In genomic region chr2:160854687-160855086, GRCm38 (mm10) we compare ENCODE assay signal across 14 mouse cellular contexts. TPM values are rescaled to one million over a fixed set of nuclear protein-coding genes. Genes with fewer than 3 reads are reported as not detected.
DNase-seq lines count a peak whose midpoint lies in the region; ATAC-seq and TF ChIP-seq lines count a peak whose summit lies in the region.
"Had no signal": no experiment of that assay in that cellular context is flagged by ENCODE, and none has a peak within 500 bp of the region (broad histone marks: within the 10 kb centered on the region; RNA-seq: fewer than 3 reads in every experiment).

No protein-coding gene starts in this region.

- no peak for DNase-seq in heart, postnatal 0 days (ENCODE audit: low spot score)
- DNase-seq in cerebellum, postnatal 14 days = peak; percentile 12 to 26
- peak; percentile 26 to 50 for DNase-seq in left cerebral cortex, adult 2 months (ENCODE audit: extremely low spot score in 1 of 2, low spot score in 2 of 2)
- peak; percentile 38 for DNase-seq in right cerebral cortex, postnatal 4 days
- DNase-seq in embryonic facial prominence, embryonic 10.5 days (ENCODE audit: low spot score) = no peak
- DNase-seq in kidney, adult 8-10 months = no peak
- no peak for DNase-seq in urinary bladder, postnatal 25 days (ENCODE audit: low spot score)
- DNase-seq: gastrocnemius, adult 2 months; heart, postnatal 10 days; lung, adult 2 months; thymus, postnatal 36 days had no signal

- no peak overlapping the region for H3K4me2 ChIP-seq in heart, postnatal 0 days (ENCODE audit: low read depth, low read length)
- no peak overlapping the region for H3K4me2 ChIP-seq in heart, embryonic 12.5 days
- H3K4me2 ChIP-seq: limb, embryonic 12.5 days had no signal

- TF ChIP-seq CTCF in heart, postnatal 0 days (IDR thresholded peaks at IDR 0.05; ENCODE audit: low read depth) = no peak
- TF ChIP-seq CTCF in left cerebral cortex, adult 2 months (IDR thresholded peaks at IDR 0.05) = no peak

- no peak overlapping the region for H3K4me3 ChIP-seq in heart, postnatal 0 days (ENCODE audit: low read depth, low read length)
- H3K4me3 ChIP-seq in heart, embryonic 12.5 days = no peak overlapping the region
- no peak overlapping the region for H3K4me3 ChIP-seq in left cerebral cortex, adult 2 months
- no peak overlapping the region for H3K4me3 ChIP-seq in embryonic facial prominence, embryonic 10.5 days
- H3K4me3 ChIP-seq: gastrocnemius, adult 2 months; limb, embryonic 12.5 days; megakaryocyte, embryonic 14.5 days had no signal

- peaks cover 9% of the 10 kb centered on the region; the same call in 1 of the 2 replicates for H3K4me1 ChIP-seq in heart, postnatal 0 days (ENCODE audit: control insufficient read depth, insufficient read depth)
- H3K4me1 ChIP-seq in heart, embryonic 12.5 days (replicated peaks) = peaks cover 4% of the 10 kb centered on the region; the same call in 1 of the 2 replicates
- no peaks in the 10 kb centered on the region for H3K4me1 ChIP-seq in embryonic facial prominence, embryonic 10.5 days
- H3K4me1 ChIP-seq: limb, embryonic 12.5 days; megakaryocyte, embryonic 14.5 days had no signal

- intact Hi-C loops in left cerebral cortex, adult 2 months (cut with DNase I) = no loop called here

- 0 out of 2 replicates have a peak, but pooled peaks have one; percentile 36 for ATAC-seq in heart, postnatal 0 days (ENCODE audit: insufficient read depth, low read depth)
- ATAC-seq in heart, embryonic 12.5 days (ENCODE audit: insufficient number of reproducible peaks, low FRiP score) = no peak

- no peak overlapping the region for H3K9ac ChIP-seq in heart, postnatal 0 days (replicated peaks; ENCODE audit: low read depth, low read length)
- H3K9ac ChIP-seq in heart, embryonic 12.5 days = no peak overlapping the region
- H3K9ac ChIP-seq: limb, embryonic 12.5 days had no signal

- no peak overlapping the region for H3K27ac ChIP-seq in heart, postnatal 0 days (ENCODE audit: low read depth)
- H3K27ac ChIP-seq in heart, embryonic 12.5 days (ENCODE audit: poor library complexity, severe bottlenecking) = no peak overlapping the region
- H3K27ac ChIP-seq in left cerebral cortex, adult 2 months = peak overlapping the region; percentile 7; the same call in 1 of the 2 replicates
- no peak overlapping the region for H3K27ac ChIP-seq in embryonic facial prominence, embryonic 10.5 days (replicated peaks)
- H3K27ac ChIP-seq: gastrocnemius, adult 2 months; limb, embryonic 12.5 days had no signal

- TF ChIP-seq EP300 in heart, postnatal 0 days (IDR thresholded peaks at IDR 0.05; ENCODE audit: low read depth) = no peak

- H3K9me3 ChIP-seq in heart, postnatal 0 days (replicated peaks; ENCODE audit: control insufficient read depth, low read length) = 0 out of 2 replicates have a peak, but pooled peaks cover 3% of the 10 kb centered on the region
- no peaks in the 10 kb centered on the region for H3K9me3 ChIP-seq in heart, embryonic 12.5 days (replicated peaks)
- H3K9me3 ChIP-seq in embryonic facial prominence, embryonic 10.5 days = no peaks in the 10 kb centered on the region
- H3K9me3 ChIP-seq: limb, embryonic 12.5 days had no signal

- H3K27me3 ChIP-seq in heart, postnatal 0 days (ENCODE audit: control insufficient read depth, insufficient read depth, low read length) = no peaks in the 10 kb centered on the region
- H3K27me3 ChIP-seq in heart, embryonic 12.5 days (replicated peaks) = no peaks in the 10 kb centered on the region
- H3K27me3 ChIP-seq in embryonic facial prominence, embryonic 10.5 days (replicated peaks; ENCODE audit: low read depth, poor library complexity, severe bottlenecking) = no peaks in the 10 kb centered on the region
- H3K27me3 ChIP-seq: limb, embryonic 12.5 days had no signal

- H3K36me3 ChIP-seq in heart, postnatal 0 days (replicated peaks; ENCODE audit: control insufficient read depth, insufficient read depth, low read length) = no peaks in the 10 kb centered on the region
- H3K36me3 ChIP-seq in heart, embryonic 12.5 days = no peaks in the 10 kb centered on the region
- H3K36me3 ChIP-seq in embryonic facial prominence, embryonic 10.5 days (replicated peaks) = no peaks in the 10 kb centered on the region
- H3K36me3 ChIP-seq: limb, embryonic 12.5 days had no signal

RNA-seq across cellular contexts. Expression of gene Zhx3, which starts 18.1 kb away (rescaled TPM):
- total RNA-seq in heart, postnatal 0 days (2014; rRNA removed; ENCODE audit: low replicate concordance) = 14.2 and 18.3 TPM in 2 replicates
- 4.7 and 5.1 TPM in 2 replicates for polyA plus RNA-seq in heart, postnatal 0 days (2015; fragmentation: Nextera tagmentation; extraction: Ambion mirVana)
- polyA plus RNA-seq in heart, embryonic 12.5 days (2016; fragmentation: Nextera tagmentation; extraction: Ambion mirVana) = 8.9 and 9.8 TPM in 2 replicates
- total RNA-seq in left cerebral cortex, adult 2 months (2021) = 10 to 100 TPM; 67.8 to 81.4 TPM
- polyA plus RNA-seq in embryonic facial prominence, embryonic 10.5 days (2016; fragmentation: Nextera tagmentation; extraction: Ambion mirVana) = 6.7 and 7.6 TPM in 2 replicates

RNA-seq across cellular contexts. Expression of gene Lpin3, which starts 25.8 kb away (rescaled TPM):
- 1.1 and 5.1 TPM in 2 replicates for total RNA-seq in heart, postnatal 0 days (2014; rRNA removed; ENCODE audit: low replicate concordance)
- polyA plus RNA-seq in heart, postnatal 0 days (2015; fragmentation: Nextera tagmentation; extraction: Ambion mirVana) = 0.99 and 1.5 TPM in 2 replicates
- 1.4 and 2.3 TPM in 2 replicates for polyA plus RNA-seq in heart, embryonic 12.5 days (2016; fragmentation: Nextera tagmentation; extraction: Ambion mirVana)
- 1 to 10 TPM in 1 of 2 experiments, under 1 TPM in 1; 0.65 to 1.8 TPM for total RNA-seq in left cerebral cortex, adult 2 months (2021)
- polyA plus RNA-seq in embryonic facial prominence, embryonic 10.5 days (2016; fragmentation: Nextera tagmentation; extraction: Ambion mirVana) = 1.4 and 2.0 TPM in 2 replicates

RNA-seq across cellular contexts. Expression of gene Emilin3, which starts 57.4 kb away (rescaled TPM):
- 0.15 and 0.84 TPM in 2 replicates for total RNA-seq in heart, postnatal 0 days (2014; rRNA removed; ENCODE audit: low replicate concordance)
- 0.10 and 0.23 TPM in 2 replicates for polyA plus RNA-seq in heart, postnatal 0 days (2015; fragmentation: Nextera tagmentation; extraction: Ambion mirVana)
- 2.8 and 3.1 TPM in 2 replicates for polyA plus RNA-seq in heart, embryonic 12.5 days (2016; fragmentation: Nextera tagmentation; extraction: Ambion mirVana)
- under 1 TPM; 0.45 to 0.49 TPM for total RNA-seq in left cerebral cortex, adult 2 months (2021)
- 2.2 and 3.5 TPM in 2 replicates for polyA plus RNA-seq in embryonic facial prominence, embryonic 10.5 days (2016; fragmentation: Nextera tagmentation; extraction: Ambion mirVana)

Comparison
In these comparisons a context has a peak if more than half of its experiments do, and no peak if none do; other contexts are left out.
1. DNase-seq: peak in cerebellum, postnatal 14 days (2 of 2), left cerebral cortex, adult 2 months (2 of 2) and right cerebral cortex, postnatal 4 days (single experiment); none in heart, postnatal 0 days (single experiment), embryonic facial prominence, embryonic 10.5 days (single experiment), kidney, adult 8-10 months (0 of 2) and urinary bladder, postnatal 25 days (single experiment).